16 mouse cellular contexts compared by ENCODE assay signal in the genomic region with DNA sequence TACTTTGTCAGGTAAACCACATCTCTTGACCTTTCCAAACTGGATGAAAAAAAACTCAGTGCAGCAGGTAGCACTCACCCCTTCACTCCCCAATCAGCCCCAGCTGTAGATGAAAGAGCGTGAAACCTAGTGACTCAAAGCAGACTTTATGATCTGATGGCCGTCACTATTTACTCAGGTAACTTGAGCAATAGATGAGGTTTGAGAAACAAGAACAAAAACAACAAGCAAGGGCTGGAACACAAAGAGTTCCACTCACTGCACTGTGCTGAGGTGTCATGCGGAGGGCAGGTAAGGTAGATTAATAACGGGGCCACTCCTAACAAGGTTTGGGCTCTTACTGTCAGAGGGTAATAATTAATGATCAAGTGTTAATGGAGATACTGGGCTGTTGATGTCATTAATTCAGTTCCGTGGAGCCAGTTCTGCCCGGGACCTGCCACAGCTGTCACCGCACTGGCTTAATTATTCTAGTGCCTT.
DNase-seq lines count a peak whose midpoint lies in the region; ATAC-seq and TF ChIP-seq lines count a peak whose summit lies in the region.
"Had no signal": no experiment of that assay in that cellular context is flagged by ENCODE, and none has a peak within 500 bp of the region (broad histone marks: within the 10 kb centered on the region; RNA-seq: fewer than 3 reads in every experiment).

No protein-coding gene starts in this region.

- H3K9me3 ChIP-seq in hindbrain, embryonic 12.5 days (replicated peaks), result no peaks in the 10 kb centered on the region
- H3K9me3 ChIP-seq in hindbrain, postnatal 0 days (ENCODE audit: low read length), result no peaks in the 10 kb centered on the region
- H3K9me3 ChIP-seq in intestine, embryonic 15.5 days, result no peaks in the 10 kb centered on the region
- H3K9me3 ChIP-seq: G1E; heart, embryonic 10.5 days; liver, embryonic 13.5 days had no signal

- ATAC-seq in hindbrain, embryonic 12.5 days (ENCODE audit: low FRiP score), result peak; percentile 64; the same call in 1 of the 2 replicates
- no peak for ATAC-seq in hindbrain, postnatal 0 days
- ATAC-seq in megakaryocyte-erythroid progenitor cell, adult 5-6 weeks (replicated peaks; ENCODE audit: low FRiP score, low TSS enrichment, poor library complexity, severe bottlenecking), result no peak
- ATAC-seq in intestine, embryonic 15.5 days, result no peak

- no peak for TF ChIP-seq CTCF in hindbrain, postnatal 0 days (IDR thresholded peaks at IDR 0.05; ENCODE audit: low read depth)

- no peak for DNase-seq in hindbrain, postnatal 0 days (ENCODE audit: low spot score)
- DNase-seq in fat pad, adult 2 months (ENCODE audit: extremely low read depth, low read depth, low spot score), result peak; percentile 2
- peak; percentile 14 for DNase-seq in kidney, adult 11 months
- DNase-seq in kidney, postnatal 36 days, result peak; percentile 18 to 38
- no peak for DNase-seq in adrenal gland, postnatal 10 days
- DNase-seq: cerebellum, adult 2 months; gastrocnemius, postnatal 10 days; liver, embryonic 13.5 days; lung, postnatal 4 days; right cerebral cortex, adult 18-20 months; thymus, postnatal 25 days had no signal

- no peaks in the 10 kb centered on the region for H3K27me3 ChIP-seq in hindbrain, embryonic 12.5 days
- no peaks in the 10 kb centered on the region for H3K27me3 ChIP-seq in hindbrain, postnatal 0 days (ENCODE audit: insufficient read depth, low read length)
- H3K27me3 ChIP-seq in intestine, embryonic 15.5 days (replicated peaks), result no peaks in the 10 kb centered on the region
- H3K27me3 ChIP-seq: liver, embryonic 13.5 days had no signal

- peaks cover 11% of the 10 kb centered on the region for H3K4me1 ChIP-seq in hindbrain, embryonic 12.5 days
- no peaks in the 10 kb centered on the region for H3K4me1 ChIP-seq in hindbrain, postnatal 0 days (ENCODE audit: insufficient read depth, low read length)
- H3K4me1 ChIP-seq in intestine, embryonic 15.5 days (replicated peaks), result no peaks in the 10 kb centered on the region
- H3K4me1 ChIP-seq: heart, embryonic 10.5 days; liver, embryonic 13.5 days had no signal

- 53% methylated on average over 7 of the region's 7 CpGs for WGBS in hindbrain, embryonic 12.5 days
- 61% methylated on average over 7 of the region's 7 CpGs for WGBS in hindbrain, postnatal 0 days
- WGBS in intestine, embryonic 15.5 days, result 60% methylated on average over 7 of the region's 7 CpGs

- no peak overlapping the region for H3K4me3 ChIP-seq in hindbrain, embryonic 12.5 days
- no peak overlapping the region for H3K4me3 ChIP-seq in hindbrain, postnatal 0 days (ENCODE audit: low read length)
- H3K4me3 ChIP-seq in intestine, embryonic 15.5 days (replicated peaks), result no peak overlapping the region
- H3K4me3 ChIP-seq: heart, embryonic 10.5 days; liver, embryonic 13.5 days had no signal

- H3K27ac ChIP-seq in hindbrain, embryonic 12.5 days, result no peak overlapping the region
- no peak overlapping the region for H3K27ac ChIP-seq in hindbrain, postnatal 0 days
- no peak overlapping the region for H3K27ac ChIP-seq in intestine, embryonic 15.5 days
- H3K27ac ChIP-seq: heart, embryonic 10.5 days; liver, embryonic 13.5 days had no signal

- no peaks in the 10 kb centered on the region for H3K36me3 ChIP-seq in hindbrain, embryonic 12.5 days
- no peaks in the 10 kb centered on the region for H3K36me3 ChIP-seq in hindbrain, postnatal 0 days (ENCODE audit: insufficient read depth, low read length)
- H3K36me3 ChIP-seq in intestine, embryonic 15.5 days, result no peaks in the 10 kb centered on the region
- H3K36me3 ChIP-seq: G1E; heart, embryonic 10.5 days; liver, embryonic 13.5 days had no signal

- H3K9ac ChIP-seq in hindbrain, embryonic 12.5 days, result no peak overlapping the region
- H3K9ac ChIP-seq in hindbrain, postnatal 0 days (replicated peaks; ENCODE audit: low read length), result no peak overlapping the region
- no peak overlapping the region for H3K9ac ChIP-seq in intestine, embryonic 15.5 days
- H3K9ac ChIP-seq: liver, embryonic 13.5 days had no signal

- no peak overlapping the region for H3K4me2 ChIP-seq in hindbrain, embryonic 12.5 days (replicated peaks)
- no peak overlapping the region for H3K4me2 ChIP-seq in hindbrain, postnatal 0 days (ENCODE audit: low read depth, low read length)
- no peak overlapping the region for H3K4me2 ChIP-seq in intestine, embryonic 15.5 days (replicated peaks)
- H3K4me2 ChIP-seq: liver, embryonic 13.5 days had no signal

Comparison
In these comparisons a context has a peak if more than half of its experiments do, and no peak if none do; other contexts are left out.
1. DNase-seq: peak in fat pad, adult 2 months (single experiment), kidney, adult 11 months (single experiment) and kidney, postnatal 36 days (2 of 2); none in hindbrain, postnatal 0 days (single experiment) and adrenal gland, postnatal 10 days (single experiment).